Mouse (Mus musculus) adrenal gland, postnatal 10 days (tissue): Measurements from ENCODE around the gene Gpr18. TPM values are rescaled to one million over a fixed set of nuclear protein-coding genes. Genes with fewer than 3 reads are reported as not detected.
"Not testable (repeated sequence)": the region's sequence is repeated elsewhere in the genome, so short reads cannot be mapped to it uniquely, and the experiment has no call there.

Experiments
- DNase-seq: peaks from one replicate; pipeline ENCODE4 v3.0.0; 2021; ENCODE audit warnings: mixed read lengths
- total RNA-seq, 2 experiments: library from RNA; stranded (reverse); gene quantifications; 2 replicates each; pipeline ENCODE4 v1.2.3; 2021

The Gpr18 gene
- total RNA-seq, 2 experiments from 2014 or later = 1.2 TPM

DNA sequence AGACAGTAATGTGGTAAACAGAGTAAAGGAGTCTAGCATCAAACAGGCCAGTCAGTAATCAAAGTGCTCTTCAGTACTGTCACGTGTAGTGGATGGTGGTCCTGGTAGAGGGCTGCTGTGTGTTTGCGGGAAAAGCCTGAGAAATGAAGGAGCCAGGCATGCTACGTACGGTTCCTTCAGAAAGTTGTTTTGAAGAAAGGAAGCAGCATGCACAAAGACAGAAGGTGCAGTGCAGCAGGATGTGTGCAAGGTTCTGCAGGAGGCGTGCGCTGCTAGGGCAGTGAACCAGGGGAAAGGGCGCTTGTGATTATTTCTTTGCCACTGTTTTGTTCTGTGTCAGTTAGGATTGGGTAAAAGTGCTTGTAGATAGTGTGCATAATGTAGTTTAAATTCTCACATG lies 34.4 kb downstream of the Gpr18 start:
- no peak for DNase-seq

DNA sequence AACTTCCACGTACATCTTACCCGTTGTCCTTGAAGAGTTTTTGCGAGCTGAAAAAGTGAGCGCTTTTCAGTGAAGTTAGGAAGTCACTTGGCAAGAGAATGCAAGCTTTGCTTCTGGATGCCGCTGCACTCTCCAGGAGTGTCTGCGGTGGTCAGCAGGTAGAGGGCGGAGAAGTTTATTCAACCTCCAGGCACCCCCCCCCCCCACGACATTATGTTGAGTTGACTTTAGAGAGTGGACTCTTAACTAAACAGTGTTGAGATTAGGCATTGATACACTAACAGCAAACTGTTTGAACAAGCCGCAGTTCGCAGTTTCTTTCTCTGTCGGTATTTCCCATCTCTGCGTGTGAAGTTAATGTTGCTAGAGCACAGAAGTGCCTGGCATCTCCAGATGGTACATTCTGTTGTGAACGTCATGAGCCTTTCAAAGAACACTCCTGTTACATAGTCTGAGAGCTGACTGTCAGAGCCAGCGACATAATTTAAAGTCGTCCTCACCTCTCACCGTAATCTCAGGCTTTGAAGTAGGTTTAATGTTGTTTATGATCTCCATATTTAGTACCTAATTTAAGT lies 36.2 kb downstream of the Gpr18 start:
- no peak for DNase-seq

DNA sequence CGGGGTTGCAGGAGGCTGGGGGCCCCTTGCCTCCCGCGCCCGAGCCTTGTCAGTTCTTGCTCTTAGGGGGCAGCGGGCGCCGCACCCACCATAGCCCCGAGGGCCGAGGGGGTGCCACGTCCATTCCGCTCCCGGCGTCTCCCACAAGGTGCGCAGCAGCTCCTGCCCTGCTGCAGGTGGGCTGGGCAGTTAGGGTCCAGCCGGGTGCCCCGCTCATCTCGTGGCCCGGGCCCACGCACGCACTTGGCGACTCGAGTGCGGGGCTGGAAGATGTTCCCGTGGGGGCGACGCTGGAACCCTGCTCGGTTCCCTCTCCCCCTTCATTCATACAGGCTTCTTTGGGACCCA lies 36.7 kb downstream of the Gpr18 start:
- DNase-seq = no peak

DNA sequence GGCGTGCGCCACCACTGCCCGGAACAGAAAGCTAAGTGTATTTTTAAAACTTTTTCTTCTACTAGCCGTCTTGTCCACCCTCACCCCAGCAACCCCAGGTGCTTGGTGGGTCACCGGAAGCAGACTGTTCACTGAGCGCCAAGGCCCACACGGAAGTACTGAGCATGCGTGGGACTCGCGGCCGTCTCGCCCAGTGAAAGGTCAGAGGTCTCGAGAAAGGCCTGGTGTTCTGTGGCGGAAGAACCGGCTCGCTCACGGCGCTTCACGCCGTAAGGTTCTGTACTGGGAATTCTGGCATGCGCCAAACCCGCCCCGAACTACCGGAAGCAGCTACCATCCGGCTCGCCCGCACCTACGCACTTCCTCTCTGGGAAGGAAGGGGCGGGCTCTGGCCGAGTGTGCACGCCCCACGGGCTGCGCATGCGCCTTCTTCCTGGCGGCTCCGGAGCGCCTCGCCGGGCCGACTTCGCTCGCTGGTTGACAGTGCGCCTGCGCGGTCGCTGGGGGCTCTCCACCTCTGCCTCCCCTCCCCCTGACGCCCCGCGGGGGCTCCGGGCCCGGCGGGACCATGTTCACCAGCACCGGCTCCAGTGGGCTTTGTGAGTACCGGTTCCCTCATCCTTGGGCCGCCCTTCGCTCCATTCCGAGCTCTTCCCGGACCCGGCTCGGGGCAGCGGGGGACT lies 37.3 kb downstream of the Gpr18 start, which contains the start of gene Ubac2:
TSS of gene Ubac2 (plus strand) at position 445 of the 683 bp plus-strand sequence.
- peak; percentile 99 for DNase-seq

DNA sequence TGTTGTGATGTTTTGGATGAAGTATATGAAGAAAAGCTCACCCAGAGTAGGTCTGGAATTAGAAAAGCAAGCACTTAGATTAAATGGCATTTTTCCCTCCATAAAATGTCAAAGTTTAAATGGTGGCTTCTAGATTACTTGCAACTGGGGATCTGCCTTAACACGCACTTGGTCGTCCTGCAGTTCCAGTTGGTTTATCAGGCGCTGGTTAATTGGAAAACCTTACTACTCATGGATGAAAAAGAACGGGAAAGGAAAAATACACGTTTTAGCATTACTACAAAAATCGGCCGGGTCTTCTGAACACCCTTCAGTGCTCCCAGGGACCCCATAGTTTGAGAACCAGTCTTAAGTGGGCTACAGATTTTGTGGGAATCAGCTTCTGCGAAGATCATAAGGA lies 37.9 kb downstream of the Gpr18 start:
- no peak for DNase-seq

DNA sequence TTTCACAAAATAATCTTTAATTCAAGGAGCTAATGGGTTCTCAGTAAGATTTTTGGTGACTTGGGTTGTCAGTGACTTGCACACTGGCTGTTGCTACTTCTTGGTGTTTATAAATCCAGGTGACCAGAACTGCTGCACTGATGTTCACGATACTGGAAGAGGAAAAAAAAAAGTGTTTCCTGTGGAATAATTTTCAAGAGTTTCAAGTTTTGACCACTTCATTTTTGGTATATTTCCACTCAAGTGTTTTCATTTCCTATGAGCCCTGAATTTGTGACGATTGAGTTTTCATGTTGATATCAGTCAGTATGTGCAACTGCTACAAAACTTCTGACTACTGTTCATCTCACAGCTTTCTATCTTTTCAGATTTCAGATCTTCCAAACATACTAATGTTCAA lies 38.7 kb downstream of the Gpr18 start:
- no peak for DNase-seq

DNA sequence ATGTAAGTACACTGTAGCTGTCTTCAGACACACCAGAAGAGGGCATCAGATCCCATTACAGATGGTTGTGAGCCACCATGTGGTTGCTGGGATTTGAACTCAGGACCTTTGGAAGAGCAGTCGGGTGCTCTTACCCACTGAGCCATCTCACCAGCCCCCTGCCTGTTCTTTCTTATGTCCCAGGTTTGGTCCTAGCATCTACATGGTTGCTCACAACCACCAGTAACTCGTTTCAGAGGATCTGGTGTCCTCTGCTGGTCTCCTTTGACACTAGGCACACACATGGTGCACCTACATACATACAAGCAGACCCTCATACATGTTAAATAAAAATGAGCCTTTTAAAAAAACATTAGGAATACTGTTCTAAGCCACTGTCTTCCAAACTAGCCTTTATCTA lies 39.4 kb downstream of the Gpr18 start:
- not testable (repeated sequence) for DNase-seq

DNA sequence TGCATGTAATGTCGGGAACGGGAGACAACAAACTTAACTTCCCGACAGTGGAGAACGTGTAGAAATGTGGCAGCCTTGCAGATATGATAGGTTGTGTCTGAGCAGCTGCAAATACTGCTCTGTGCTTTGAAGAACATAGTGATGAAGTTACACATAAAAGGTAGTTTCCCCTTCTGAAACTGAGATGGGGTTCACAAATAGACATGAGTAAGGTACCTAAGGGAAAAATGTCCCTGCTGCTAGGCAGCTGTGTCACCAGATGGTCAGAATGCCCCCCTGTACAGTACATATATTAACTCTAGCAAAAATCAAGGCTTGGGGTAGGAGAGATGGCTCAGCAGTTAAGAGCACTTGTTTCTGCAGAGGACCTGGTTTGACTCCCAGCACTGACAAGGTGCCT lies 41.9 kb downstream of the Gpr18 start:
- DNase-seq = no peak

DNA sequence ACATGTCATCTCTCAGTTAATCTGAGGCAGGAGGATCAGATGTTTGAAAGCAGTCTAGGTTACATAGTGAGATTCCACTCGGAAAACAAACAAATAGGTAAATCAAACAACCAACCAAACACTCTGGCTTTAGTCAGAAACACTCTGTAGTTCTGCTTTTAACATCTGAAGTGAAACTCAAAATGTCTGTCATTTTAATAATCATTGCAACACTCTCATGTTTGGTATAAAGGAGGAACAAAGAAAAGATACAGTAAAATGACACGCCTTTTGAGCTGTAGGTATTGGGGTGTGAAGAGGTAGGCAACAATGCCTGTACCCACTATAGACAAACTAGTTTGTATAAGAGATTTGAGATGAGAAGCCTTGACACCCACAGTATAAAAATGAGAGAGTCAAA lies 42.4 kb downstream of the Gpr18 start:
- no peak for DNase-seq

DNA sequence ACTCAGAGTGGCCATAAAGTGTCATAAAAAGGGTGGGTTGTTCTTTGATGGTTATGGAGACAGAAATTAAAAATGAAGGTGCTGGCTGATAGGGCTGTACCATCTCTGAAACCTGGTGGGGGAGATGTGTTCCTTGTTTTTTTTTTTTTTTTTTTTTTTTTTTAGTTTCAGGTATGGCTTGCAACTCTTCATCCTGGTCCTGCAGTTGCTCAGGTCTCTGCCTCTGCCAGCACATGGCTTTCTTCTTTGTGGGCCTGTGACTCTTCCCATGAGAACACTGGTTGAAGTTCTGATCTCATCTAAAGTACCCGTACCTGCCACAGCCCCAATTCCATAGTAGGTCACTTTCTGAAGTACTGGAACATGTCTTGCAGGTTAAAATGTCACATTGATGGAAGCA lies 42.8 kb downstream of the Gpr18 start:
- no peak for DNase-seq

DNA sequence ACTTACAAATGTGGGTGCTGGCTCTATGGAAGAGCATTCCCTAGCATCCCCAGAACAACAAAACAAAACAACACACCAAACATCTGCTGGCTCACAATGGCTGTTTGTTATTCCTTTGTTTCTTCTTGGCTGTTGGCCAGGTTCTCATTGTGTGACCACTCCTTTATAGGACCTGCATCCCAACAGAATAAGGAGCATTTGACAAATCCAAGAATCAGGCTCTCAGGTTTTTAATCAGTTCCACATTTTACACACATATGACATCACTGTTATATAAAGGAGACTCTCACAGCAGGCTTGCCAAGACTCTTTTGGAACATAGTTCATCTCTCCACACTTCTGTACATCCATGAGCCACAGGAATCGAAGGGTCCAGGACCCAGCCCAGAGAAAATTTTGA lies 46.5 kb downstream of the Gpr18 start:
- no peak for DNase-seq

DNA sequence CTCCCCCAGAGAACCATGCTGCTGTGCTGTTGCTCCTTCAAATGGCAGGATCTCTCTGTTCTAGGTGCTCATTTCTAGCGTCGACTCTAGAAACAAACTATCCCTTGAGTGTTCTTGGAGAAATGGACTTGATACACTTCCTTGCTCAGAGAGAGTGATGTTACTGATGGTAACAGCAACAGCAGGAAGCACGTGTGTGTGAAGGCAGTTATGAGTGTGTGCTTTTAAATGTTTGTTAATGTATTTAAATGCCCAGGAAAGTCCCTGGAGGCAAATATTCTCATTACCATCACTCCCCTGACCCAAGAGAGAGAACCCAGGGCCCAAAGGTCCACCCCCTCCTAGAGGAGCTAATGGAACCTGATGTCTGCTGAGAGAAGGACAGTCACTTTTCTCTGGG lies 49.0 kb downstream of the Gpr18 start:
- DNase-seq = no peak

DNA sequence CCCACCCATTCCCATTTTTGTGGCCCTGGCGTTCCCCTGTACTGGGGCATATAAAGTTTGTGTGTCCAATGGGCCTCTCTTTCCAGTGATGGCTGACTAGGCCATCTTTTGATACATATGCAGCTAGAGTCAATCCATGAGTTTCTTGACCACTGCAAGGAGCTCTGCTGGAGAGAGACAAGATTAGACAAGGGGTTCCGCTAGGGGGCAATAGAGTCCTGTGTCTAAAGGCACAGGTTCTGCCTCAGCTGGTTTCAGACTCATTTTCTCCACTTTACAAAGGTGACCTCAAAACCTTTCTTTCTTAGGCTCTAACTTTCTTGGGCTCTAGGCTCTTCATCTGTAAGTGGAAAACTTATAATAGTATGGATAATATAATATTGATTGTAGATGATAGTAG lies 50.4 kb downstream of the Gpr18 start:
- DNase-seq = peak; percentile 85

Other genes with a start within 250 kb of the Gpr18 start
- 10 to 100 TPM; 32.3 to 40.2 TPM for gene Dock9, start 117.9 kb downstream of the Gpr18 start, total RNA-seq
- 10 to 100 TPM; 34.5 to 35.7 TPM for gene Ubac2, start 37.2 kb downstream of the Gpr18 start, total RNA-seq
- 1 to 10 TPM in 1 of 2 experiments, under 1 TPM in 1; 0.94 to 1.2 TPM for gene Gpr183, start 49.4 kb upstream of the Gpr18 start, total RNA-seq
- gene Timm8a2, start 118.9 kb upstream of the Gpr18 start, total RNA-seq = under 1 TPM in 1 of 2 experiments, not detected in 1; 0.33 TPM
- gene Tm9sf2, start 191.3 kb upstream of the Gpr18 start, total RNA-seq = 100 to 1,000 TPM; 113 to 119 TPM